7 mouse cellular contexts compared by ENCODE assay signal in the genomic region with DNA sequence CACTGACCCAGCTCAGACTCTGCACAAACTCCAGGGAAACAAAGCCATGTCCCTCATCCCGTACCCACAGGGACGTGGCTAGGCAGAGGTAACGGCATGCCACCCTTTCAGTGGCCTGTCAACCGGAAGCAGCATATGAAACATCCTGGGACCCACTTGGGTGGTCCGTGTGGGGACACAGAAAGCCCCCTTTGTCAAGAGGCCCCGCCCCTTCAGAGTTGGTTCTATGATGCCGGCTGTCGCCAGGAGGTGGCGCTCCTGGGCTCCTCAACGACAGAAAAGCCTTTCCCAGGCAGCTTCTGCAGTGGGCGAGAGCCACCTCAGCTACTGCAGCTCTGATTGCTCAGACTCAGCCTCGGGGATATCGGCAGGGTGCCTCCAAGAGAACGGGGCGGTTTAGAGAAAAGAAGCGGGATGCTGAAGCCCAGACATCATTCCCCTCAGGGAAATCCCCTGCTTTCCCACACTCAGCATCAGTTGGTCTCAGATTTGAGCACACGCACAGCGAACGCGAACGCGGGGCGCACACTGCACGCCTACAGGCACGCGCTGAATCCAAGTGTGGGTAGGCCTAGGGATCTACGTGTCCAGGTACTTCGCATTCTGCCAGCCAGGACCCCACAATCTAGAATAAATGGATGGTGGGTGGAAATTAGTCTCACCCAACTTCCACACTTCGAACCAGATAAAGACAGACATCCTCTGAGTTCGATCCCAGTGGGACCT. TPM values are rescaled to one million over a fixed set of nuclear protein-coding genes. Genes with fewer than 3 reads are reported as not detected.
DNase-seq lines count a peak whose midpoint lies in the region; ATAC-seq and TF ChIP-seq lines count a peak whose summit lies in the region.

No protein-coding gene starts in this region.

- peak overlapping the region; percentile 33; the same call in 1 of the 2 replicates for H3K4me2 ChIP-seq in intestine, postnatal 0 days (replicated peaks; ENCODE audit: low read depth)
- H3K4me2 ChIP-seq in midbrain, embryonic 15.5 days, result peak overlapping the region; percentile 58

- H3K27ac ChIP-seq in intestine, postnatal 0 days (ENCODE audit: low read depth, low read length), result no peak overlapping the region
- H3K27ac ChIP-seq in midbrain, embryonic 15.5 days, result peak overlapping the region; percentile 84
- no peak overlapping the region for H3K27ac ChIP-seq in spleen, adult 2 months (ENCODE audit: insufficient read depth, low read length)

- H3K4me1 ChIP-seq in intestine, postnatal 0 days (replicated peaks; ENCODE audit: control insufficient read depth, insufficient read depth, low read length), result no peaks in the 10 kb centered on the region
- peaks cover 22% of the 10 kb centered on the region for H3K4me1 ChIP-seq in midbrain, embryonic 15.5 days
- no peaks in the 10 kb centered on the region for H3K4me1 ChIP-seq in spleen, adult 2 months (ENCODE audit: control insufficient read depth, insufficient read depth, insufficient read length)

- intact Hi-C loops in left cerebral cortex, postnatal 36 days (cut with DNase I), result loop anchor here (2.0 to 5.0 kb wide), 2 partner anchors 24 to 39 kb away; a partner anchor contains a TSS

- no peaks in the 10 kb centered on the region for H3K9me3 ChIP-seq in intestine, postnatal 0 days (ENCODE audit: control insufficient read depth)
- H3K9me3 ChIP-seq in midbrain, embryonic 15.5 days, result no peaks in the 10 kb centered on the region

- 17% methylated on average over 30 of the region's 30 CpGs for WGBS in intestine, postnatal 0 days
- WGBS in midbrain, embryonic 15.5 days, result 5% methylated on average over 30 of the region's 30 CpGs
- 20% methylated on average over 30 of the region's 30 CpGs for WGBS in spleen, adult 2 months

- peak; percentile 75 for DNase-seq in adrenal gland, adult 2 months
- DNase-seq in embryo, embryonic 9.5 days (ENCODE audit: extremely low spot score), result peak; percentile 94
- DNase-seq in heart, adult 11 months, result peak; percentile 95
- DNase-seq in left cerebral cortex, postnatal 36 days (ENCODE audit: low spot score in 2 of 2), result peak; percentile 83 to 84
- DNase-seq in spleen, adult 2 months (ENCODE audit: low read depth in 1 of 2, low spot score in 2 of 2), result peak in 1 of 2 experiments; percentile 64

- no peak overlapping the region for H3K4me3 ChIP-seq in intestine, postnatal 0 days (ENCODE audit: low read depth, low read length)
- peak overlapping the region; percentile 29 for H3K4me3 ChIP-seq in midbrain, embryonic 15.5 days
- no peak overlapping the region for H3K4me3 ChIP-seq in spleen, adult 2 months (ENCODE audit: extremely low read depth, insufficient read depth, insufficient read length)

- no peak overlapping the region for H3K9ac ChIP-seq in intestine, postnatal 0 days (ENCODE audit: low read depth, low read length)
- 0 out of 2 replicates have a peak overlapping the region, but pooled peaks have one; percentile 20 for H3K9ac ChIP-seq in midbrain, embryonic 15.5 days

- TF ChIP-seq POLR2A in spleen, adult 2 months (IDR thresholded peaks at IDR 0.05; ENCODE audit: low read depth, low read length), result no peak

- H3K27me3 ChIP-seq in intestine, postnatal 0 days (replicated peaks; ENCODE audit: control insufficient read depth, insufficient read depth, low read length), result peaks cover 16% of the 10 kb centered on the region
- H3K27me3 ChIP-seq in midbrain, embryonic 15.5 days (replicated peaks), result no peaks in the 10 kb centered on the region
- no peaks in the 10 kb centered on the region; the same call in 1 of the 2 replicates for H3K27me3 ChIP-seq in spleen, adult 2 months (ENCODE audit: control insufficient read depth, insufficient read depth, low read length)

- TF ChIP-seq CTCF in intestine, postnatal 0 days (IDR thresholded peaks at IDR 0.05; ENCODE audit: low read depth), result peak; percentile 94
- peak; percentile 86 for TF ChIP-seq CTCF in spleen, adult 2 months (IDR thresholded peaks at IDR 0.05; ENCODE audit: extremely low read depth, insufficient read depth, insufficient read length, insufficient replicate concordance)

- no peak for ATAC-seq in intestine, postnatal 0 days
- peak; percentile 81 for ATAC-seq in midbrain, embryonic 15.5 days (replicated peaks)

- H3K36me3 ChIP-seq in intestine, postnatal 0 days (ENCODE audit: control insufficient read depth, insufficient read depth), result no peaks in the 10 kb centered on the region
- H3K36me3 ChIP-seq in midbrain, embryonic 15.5 days (replicated peaks), result no peaks in the 10 kb centered on the region
- H3K36me3 ChIP-seq in spleen, adult 2 months (ENCODE audit: control insufficient read depth, insufficient read depth, low read length), result no peaks in the 10 kb centered on the region

RNA-seq across cellular contexts. Expression of a gene that starts 10.7 kb away (rescaled TPM):
- not detected for total RNA-seq in adrenal gland, adult 2 months (2021)
- not detected in 2 replicates for polyA plus RNA-seq in adrenal gland, adult 2 months (2012; rRNA removed)
- polyA plus RNA-seq in intestine, postnatal 0 days (2015; fragmentation: Nextera tagmentation; extraction: Ambion mirVana), result 30.9 and 32.3 TPM in 2 replicates
- total RNA-seq in left cerebral cortex, postnatal 36 days (2021), result not detected
- polyA plus RNA-seq in midbrain, embryonic 15.5 days (2015; fragmentation: Nextera tagmentation; extraction: Ambion mirVana), result not detected in 2 replicates
- not detected in 2 replicates for polyA plus RNA-seq in spleen, adult 2 months (2012; rRNA removed)

RNA-seq across cellular contexts. Expression of a gene that starts 24.1 kb away (rescaled TPM):
- 1 to 10 TPM; 5.1 to 5.3 TPM for total RNA-seq in adrenal gland, adult 2 months (2021)
- polyA plus RNA-seq in adrenal gland, adult 2 months (2012; rRNA removed), result 2.7 and 2.9 TPM in 2 replicates
- 4.9 TPM in 2 replicates for polyA plus RNA-seq in intestine, postnatal 0 days (2015; fragmentation: Nextera tagmentation; extraction: Ambion mirVana)
- total RNA-seq in left cerebral cortex, postnatal 36 days (2021), result 1 to 10 TPM; 2.6 to 2.7 TPM
- polyA plus RNA-seq in midbrain, embryonic 15.5 days (2015; fragmentation: Nextera tagmentation; extraction: Ambion mirVana), result 17.6 and 19.6 TPM in 2 replicates
- 1.8 and 2.1 TPM in 2 replicates for polyA plus RNA-seq in spleen, adult 2 months (2012; rRNA removed)

RNA-seq across cellular contexts. Expression of a gene that starts 42.1 kb away (rescaled TPM):
- 10 to 100 TPM; 16.3 to 22.9 TPM for total RNA-seq in adrenal gland, adult 2 months (2021)
- 11.3 and 12.2 TPM in 2 replicates for polyA plus RNA-seq in adrenal gland, adult 2 months (2012; rRNA removed)
- polyA plus RNA-seq in intestine, postnatal 0 days (2015; fragmentation: Nextera tagmentation; extraction: Ambion mirVana), result 6.4 and 6.6 TPM in 2 replicates
- total RNA-seq in left cerebral cortex, postnatal 36 days (2021), result 10 to 100 TPM; 12.3 to 16.0 TPM
- polyA plus RNA-seq in midbrain, embryonic 15.5 days (2015; fragmentation: Nextera tagmentation; extraction: Ambion mirVana), result 9.6 and 9.7 TPM in 2 replicates
- polyA plus RNA-seq in spleen, adult 2 months (2012; rRNA removed), result 4.5 and 5.6 TPM in 2 replicates

Comparison
In these comparisons a context has a peak if more than half of its experiments do, and no peak if none do; other contexts are left out.
1. RNA of a gene that starts 10.7 kb away (polyA plus RNA-seq): 30.9 to 32.3 TPM in intestine, postnatal 0 days; not detected in adrenal gland, adult 2 months, not detected in midbrain, embryonic 15.5 days and not detected in spleen, adult 2 months; every median in the first group is over 10 times any median in the second.